9 mouse cellular contexts compared by ENCODE assay signal in the genomic region with DNA sequence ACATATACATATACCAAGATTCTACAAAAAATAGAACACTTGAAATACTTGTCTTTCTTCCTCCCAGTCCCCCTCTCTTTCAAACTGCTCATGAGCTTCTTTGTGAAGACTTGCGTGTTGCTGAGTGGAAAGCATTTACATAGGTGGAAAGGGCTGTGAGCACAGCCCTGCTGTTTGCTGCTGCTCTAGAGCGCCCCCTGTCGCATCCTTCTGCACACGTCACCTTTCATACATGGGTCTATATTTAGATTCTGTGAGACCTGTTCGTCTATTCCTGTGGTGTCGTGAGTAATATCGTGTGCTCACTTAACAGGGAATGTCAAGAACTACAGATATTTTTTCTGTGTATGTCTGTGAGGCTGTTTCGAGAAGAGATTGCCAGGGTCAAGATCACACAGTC. TPM values are rescaled to one million over a fixed set of nuclear protein-coding genes. Genes with fewer than 3 reads are reported as not detected.
A peak's percentile ranks its signal among the peaks of the same experiment; 100 is the strongest.
DNase-seq lines count a peak whose midpoint lies in the region; ATAC-seq and TF ChIP-seq lines count a peak whose summit lies in the region.
"Had no signal": no experiment of that assay in that cellular context is flagged by ENCODE, and none has a peak within 500 bp of the region (broad histone marks: within the 10 kb centered on the region; RNA-seq: fewer than 3 reads in every experiment).

No protein-coding gene starts in this region.

- no peak overlapping the region for H3K4me3 ChIP-seq in E14TG2a.4 (replicated peaks; ENCODE audit: low read length)
- no peak overlapping the region for H3K4me3 ChIP-seq in heart, embryonic 16.5 days (ENCODE audit: low read length)
- no peak overlapping the region for H3K4me3 ChIP-seq in midbrain, embryonic 16.5 days (ENCODE audit: low read depth, low read length)
- H3K4me3 ChIP-seq: liver, embryonic 15.5 days had no signal

- H3K27ac ChIP-seq in heart, embryonic 16.5 days (ENCODE audit: low read length): no peak overlapping the region
- no peak overlapping the region for H3K27ac ChIP-seq in midbrain, embryonic 16.5 days (ENCODE audit: low read length)
- H3K27ac ChIP-seq: liver, embryonic 15.5 days had no signal

- TF ChIP-seq CTCF in E14TG2a.4 (conservative IDR thresholded peaks at IDR 0.05; ENCODE audit: low read length): peak; percentile 93

- H3K27me3 ChIP-seq in E14TG2a.4 (ENCODE audit: insufficient read depth, low read length): no peaks in the 10 kb centered on the region
- H3K27me3 ChIP-seq in heart, embryonic 16.5 days (ENCODE audit: control insufficient read depth, insufficient read depth, low read length): no peaks in the 10 kb centered on the region
- H3K27me3 ChIP-seq in midbrain, embryonic 16.5 days (ENCODE audit: control insufficient read depth, insufficient read depth, low read depth, low read length): no peaks in the 10 kb centered on the region
- H3K27me3 ChIP-seq: liver, embryonic 15.5 days had no signal

- no peak overlapping the region for H3K9ac ChIP-seq in heart, embryonic 16.5 days (ENCODE audit: low read length)
- no peak overlapping the region for H3K9ac ChIP-seq in midbrain, embryonic 16.5 days (ENCODE audit: low read depth, low read length)
- H3K9ac ChIP-seq: liver, embryonic 15.5 days had no signal

- peak; percentile 45; the same call in 1 of the 2 replicates for ATAC-seq in heart, embryonic 16.5 days (replicated peaks; ENCODE audit: extremely low read depth, insufficient read depth, low FRiP score)
- ATAC-seq in midbrain, embryonic 16.5 days: 0 out of 2 replicates have a peak, but pooled peaks have one; percentile 67

- no peaks in the 10 kb centered on the region for H3K36me3 ChIP-seq in E14TG2a.4 (ENCODE audit: insufficient read depth, low read length)
- no peaks in the 10 kb centered on the region for H3K36me3 ChIP-seq in heart, embryonic 16.5 days (ENCODE audit: control insufficient read depth, insufficient read depth)
- H3K36me3 ChIP-seq in midbrain, embryonic 16.5 days (ENCODE audit: control insufficient read depth, insufficient read depth, low read length): no peaks in the 10 kb centered on the region
- H3K36me3 ChIP-seq: liver, embryonic 15.5 days had no signal

- WGBS in heart, embryonic 16.5 days: 7% methylated on average over 8 of the region's 8 CpGs
- WGBS in midbrain, embryonic 16.5 days: 18% methylated on average over 8 of the region's 8 CpGs

- 0 out of 2 replicates have a peak, but pooled peaks cover 5% of the 10 kb centered on the region for H3K4me1 ChIP-seq in E14TG2a.4 (replicated peaks; ENCODE audit: low read depth, low read length)
- no peaks in the 10 kb centered on the region for H3K4me1 ChIP-seq in heart, embryonic 16.5 days (ENCODE audit: control insufficient read depth, insufficient read depth, low read length)
- no peaks in the 10 kb centered on the region for H3K4me1 ChIP-seq in midbrain, embryonic 16.5 days (ENCODE audit: control insufficient read depth, insufficient read depth, low read length)
- H3K4me1 ChIP-seq: liver, embryonic 15.5 days had no signal

- intact Hi-C loops in gastrocnemius, postnatal 14 days (cut with DNase I; ENCODE audit: low total_unique reads): no loop called here
- intact Hi-C loops in left cerebral cortex, postnatal 36 days (cut with DNase I): no loop called here

- no peaks in the 10 kb centered on the region for H3K9me3 ChIP-seq in E14TG2a.4 (ENCODE audit: low read length)
- no peaks in the 10 kb centered on the region for H3K9me3 ChIP-seq in heart, embryonic 16.5 days (replicated peaks; ENCODE audit: control insufficient read depth, low read length)
- no peaks in the 10 kb centered on the region for H3K9me3 ChIP-seq in midbrain, embryonic 16.5 days (replicated peaks; ENCODE audit: control insufficient read depth, low read length, poor library complexity, severe bottlenecking)
- H3K9me3 ChIP-seq: liver, embryonic 15.5 days had no signal

- H3K4me2 ChIP-seq in heart, embryonic 16.5 days (ENCODE audit: low read depth, low read length): no peak overlapping the region
- H3K4me2 ChIP-seq in midbrain, embryonic 16.5 days (ENCODE audit: low read length): no peak overlapping the region
- H3K4me2 ChIP-seq: liver, embryonic 15.5 days had no signal

- peak; percentile 4 for DNase-seq in gastrocnemius, postnatal 14 days
- no peak for DNase-seq in gastrocnemius, adult 18-20 months (ENCODE audit: low spot score)
- DNase-seq in cerebellum, postnatal 14 days: peak; percentile 67 to 76
- DNase-seq in left cerebral cortex, postnatal 36 days (ENCODE audit: low spot score in 2 of 2): peak; percentile 9 to 14
- peak; percentile 9 for DNase-seq in yolk sac, embryonic 10.5 days (ENCODE audit: low spot score)

RNA-seq across cellular contexts. Expression of gene Foxa2, which starts 35.5 kb away (rescaled TPM):
- not detected for total RNA-seq in gastrocnemius, postnatal 14 days (2021)
- total RNA-seq in gastrocnemius, adult 18-20 months (2021): not detected
- polyA plus RNA-seq in heart, embryonic 16.5 days (2015; fragmentation: Nextera tagmentation; extraction: Ambion mirVana): 0.63 and 2.7 TPM in 2 replicates
- not detected for total RNA-seq in left cerebral cortex, postnatal 36 days (2021)
- polyA plus RNA-seq in midbrain, embryonic 16.5 days (2015; fragmentation: Nextera tagmentation; extraction: Ambion mirVana): 1.9 and 4.1 TPM in 2 replicates
